Mouse (Mus musculus) neural tube, embryonic 11.5 days (tissue): Measurements from ENCODE around the gene Col6a1. TPM values are rescaled to one million over a fixed set of nuclear protein-coding genes. Genes with fewer than 3 reads are reported as not detected.

Experiments used
- ATAC-seq: fragments of 200-750 bp; cut with Nextera tagmentation; 2 replicates; pipeline ENCODE4 v1.8.0; 2017; ENCODE audit warnings: moderate number of reproducible peaks, mild to moderate bottlenecking, moderate TSS enrichment, moderate library complexity; ENCODE audit not compliant: insufficient read depth, low FRiP score, low TSS enrichment
- DNase-seq: peaks from one replicate; pipeline ENCODE4 v3.0.0-alpha.2; 2015; ENCODE audit warnings: low spot score
- H3K27ac ChIP-seq: fragments of 300-500 bp; sonication (generic); 2 replicates; pipeline ENCODE4 v1.5.1; 2014; ENCODE audit warnings: low read depth, mild to moderate bottlenecking, low read length
- H3K27me3 ChIP-seq: fragments of 300-500 bp; sonication (generic); 2 replicates; pipeline ENCODE4 v1.6.1; 2014; ENCODE audit warnings: mild to moderate bottlenecking, low read length, mixed read lengths; ENCODE audit not compliant: control insufficient read depth, insufficient read depth
- H3K36me3 ChIP-seq: fragments of 300-500 bp; sonication (generic); 2 replicates; pipeline ENCODE4 v1.6.1; 2014; ENCODE audit warnings: mild to moderate bottlenecking, low read length, moderate library complexity, mixed read lengths; ENCODE audit not compliant: control insufficient read depth, insufficient read depth
- H3K4me1 ChIP-seq: fragments of 300-500 bp; sonication (generic); 2 replicates; pipeline ENCODE4 v1.6.1; 2014; ENCODE audit warnings: low read length, mixed read lengths; ENCODE audit not compliant: control insufficient read depth, insufficient read depth
- H3K4me2 ChIP-seq: fragments of 300-500 bp; sonication (generic); 2 replicates; pipeline ENCODE4 v1.6.1; 2014; ENCODE audit warnings: low read depth, mild to moderate bottlenecking, moderate library complexity
- H3K4me3 ChIP-seq: fragments of 300-500 bp; sonication (generic); 2 replicates; pipeline ENCODE4 v1.5.1; 2014; ENCODE audit warnings: low read depth, low read length
- H3K9ac ChIP-seq: fragments of 300-500 bp; sonication (generic); 2 replicates; pipeline ENCODE4 v1.6.1; 2014; ENCODE audit warnings: mild to moderate bottlenecking, low read length
- H3K9me3 ChIP-seq: fragments of 300-500 bp; sonication (generic); 2 replicates; pipeline ENCODE4 v1.6.1; 2016; ENCODE audit warnings: low read length; ENCODE audit not compliant: control insufficient read depth
- WGBS: fragments of 180-500 bp; shearing (Covaris S2); extraction: QIAGEN DNeasy Blood & Tissue Kit; methylation state at CpG from one replicate; pipeline ENCODE4 v1.1.7; 2014; 5-methylcytosine and 5-hydroxymethylcytosine counted together
- polyA plus RNA-seq: library from polyadenylated mRNA; unstranded; fragments of >200 nt; fragmentation: Nextera tagmentation; extraction: Ambion mirVana; gene quantifications from 2 replicates; pipeline ENCODE4 v1.2.1, GENCODE M21; 2014

Gene Col6a1
- polyA plus RNA-seq, 1 experiment from 2014 or later: 12.6 TPM

DNA sequence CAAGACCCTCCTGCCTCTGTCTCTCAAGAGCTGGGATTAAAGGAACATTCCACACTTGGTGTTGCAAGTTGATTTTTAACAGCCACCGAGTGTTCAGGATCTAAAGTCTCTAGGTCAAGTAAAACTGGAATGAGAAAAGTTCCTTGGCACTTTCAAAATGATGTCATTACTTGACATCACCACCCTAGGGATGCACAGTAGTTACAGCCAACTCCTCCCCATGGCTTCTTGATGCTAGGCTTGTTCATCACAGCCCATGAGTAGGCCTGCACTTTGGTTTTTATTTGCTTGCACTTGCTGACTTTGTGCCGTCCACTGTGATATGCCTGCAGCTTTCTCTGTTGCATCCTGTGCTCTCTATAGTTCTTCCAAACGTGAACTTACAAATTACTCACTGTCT lies 21.6 kb downstream of the Col6a1 start:
- Histone ChIP-seq H3K4me3 (no peak overlapping the region), H3K4me1 (no peaks in the 10 kb centered on the region), H3K36me3 (no peaks in the 10 kb centered on the region), H3K27ac (no peak overlapping the region), H3K4me2 (no peak overlapping the region), H3K9ac (no peak overlapping the region), H3K27me3 (no peaks in the 10 kb centered on the region), H3K9me3 (no peaks in the 10 kb centered on the region)
- ATAC-seq (no peak), DNase-seq (no peak)
- WGBS: 73% methylated on average over 3 of the region's 3 CpGs

DNA sequence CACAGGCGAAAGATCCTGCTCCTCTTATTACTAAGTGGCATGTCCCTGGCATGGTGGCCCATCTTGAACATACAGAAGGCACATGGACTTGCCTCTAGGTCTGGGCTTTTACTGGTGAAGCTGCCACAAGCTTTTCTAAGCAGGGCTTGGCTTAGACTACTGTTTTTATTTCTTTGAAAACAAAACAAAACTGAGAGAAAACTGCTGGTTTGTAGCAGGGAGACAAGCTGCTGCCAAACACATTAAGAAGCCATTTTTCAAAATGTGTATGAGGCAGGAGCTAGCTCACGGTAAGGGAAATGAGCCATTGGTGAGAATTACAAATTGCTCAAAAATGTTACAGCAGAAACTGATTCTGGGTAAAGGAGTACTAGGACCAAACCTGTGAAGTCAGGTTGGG lies 24.5 kb downstream of the Col6a1 start:
- no peaks in the 10 kb centered on the region for H3K27me3 ChIP-seq
- no peak for DNase-seq
- H3K36me3 ChIP-seq: no peaks in the 10 kb centered on the region
- no peak overlapping the region for H3K4me2 ChIP-seq
- no peak for ATAC-seq
- H3K9me3 ChIP-seq: no peaks in the 10 kb centered on the region
- H3K27ac ChIP-seq: no peak overlapping the region
- no peaks in the 10 kb centered on the region for H3K4me1 ChIP-seq
- no peak overlapping the region for H3K9ac ChIP-seq
- 82% methylated on average over 2 of the region's 2 CpGs for WGBS
- H3K4me3 ChIP-seq: no peak overlapping the region

DNA sequence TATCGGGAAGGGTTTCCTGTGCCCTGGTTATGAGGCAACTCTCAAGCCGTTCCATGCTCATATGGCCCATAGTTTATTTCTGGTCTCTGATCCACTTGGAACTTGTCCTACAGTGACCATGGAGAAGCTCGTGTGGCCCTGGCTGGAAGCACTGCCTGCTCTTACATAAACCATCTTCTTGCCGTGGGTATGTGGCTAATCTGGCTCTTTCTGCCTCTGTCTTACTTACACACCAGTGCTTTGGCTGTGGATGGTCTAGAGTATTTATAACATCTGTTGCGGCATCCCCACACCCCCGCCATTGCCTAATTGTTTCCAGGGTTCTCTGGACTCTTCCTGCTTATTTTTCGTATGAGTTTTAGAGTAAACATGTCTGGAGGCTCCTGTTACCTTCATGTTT lies 26.2 kb downstream of the Col6a1 start:
- H3K27ac ChIP-seq: no peak overlapping the region
- H3K36me3 ChIP-seq: no peaks in the 10 kb centered on the region
- no peaks in the 10 kb centered on the region for H3K27me3 ChIP-seq
- no peak overlapping the region for H3K4me2 ChIP-seq
- H3K4me3 ChIP-seq: no peak overlapping the region
- H3K4me1 ChIP-seq: no peaks in the 10 kb centered on the region
- ATAC-seq (no peak), DNase-seq (no peak)
- no peak overlapping the region for H3K9ac ChIP-seq
- H3K9me3 ChIP-seq: no peaks in the 10 kb centered on the region
- WGBS: 79% methylated on average over 7 of the region's 7 CpGs

DNA sequence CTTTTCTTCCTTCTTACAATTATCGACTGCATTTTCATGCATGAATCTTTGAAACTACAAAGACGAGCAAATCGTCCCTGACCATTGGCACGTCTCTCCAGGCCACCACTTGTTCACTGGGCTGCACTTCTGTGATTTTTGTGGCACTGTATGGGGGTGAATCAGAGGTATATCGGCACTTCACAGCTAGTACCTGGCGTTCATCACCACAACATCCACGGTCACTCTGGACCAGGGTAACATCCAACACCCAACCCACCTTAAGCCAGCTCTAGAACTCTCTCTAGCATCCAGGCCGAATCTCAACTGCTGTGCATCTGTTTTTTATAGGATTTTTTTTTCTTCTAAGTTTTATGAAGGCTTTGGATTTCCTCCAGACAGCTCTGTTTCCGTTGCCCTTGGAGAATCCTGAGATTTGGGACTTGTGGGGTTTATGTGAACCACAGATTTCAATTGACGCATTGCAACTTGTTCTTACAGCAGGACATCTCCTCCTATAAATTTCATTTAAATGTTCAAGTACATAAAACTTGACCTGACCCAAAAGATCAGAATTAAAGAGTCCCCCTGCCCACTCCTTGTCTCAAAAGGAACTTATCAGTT lies 30.6 kb downstream of the Col6a1 start:
- Histone ChIP-seq H3K36me3 (no peaks in the 10 kb centered on the region), H3K4me3 (no peak overlapping the region), H3K4me1 (no peaks in the 10 kb centered on the region), H3K4me2 (no peak overlapping the region), H3K27ac (no peak overlapping the region), H3K27me3 (no peaks in the 10 kb centered on the region), H3K9ac (no peak overlapping the region), H3K9me3 (no peaks in the 10 kb centered on the region)
- ATAC-seq (no peak), DNase-seq (no peak)
- 88% methylated on average over 10 of the region's 10 CpGs for WGBS

DNA sequence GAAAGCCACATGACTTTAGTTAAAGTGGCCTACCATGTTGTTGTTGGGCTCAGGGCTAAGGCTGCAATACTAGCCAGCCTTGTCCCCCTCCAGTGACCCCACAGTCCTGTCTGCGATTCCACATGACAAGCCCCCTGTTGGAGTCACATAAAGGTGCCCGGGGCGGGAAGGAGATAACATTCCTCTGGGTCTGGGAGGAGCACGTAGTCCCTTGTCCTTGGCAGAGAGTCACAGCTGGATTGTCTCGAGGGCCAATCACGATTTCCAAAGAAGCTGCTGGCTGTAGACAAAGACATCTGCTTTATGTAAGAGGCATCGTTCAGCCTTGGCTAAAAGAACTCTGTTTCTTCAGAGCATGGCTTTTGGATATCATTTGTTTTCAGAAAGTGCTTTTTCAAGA lies 31.2 kb downstream of the Col6a1 start:
- Histone ChIP-seq H3K27me3 (no peaks in the 10 kb centered on the region), H3K27ac (no peak overlapping the region), H3K9ac (no peak overlapping the region), H3K4me1 (no peaks in the 10 kb centered on the region), H3K36me3 (no peaks in the 10 kb centered on the region), H3K4me3 (no peak overlapping the region), H3K9me3 (no peaks in the 10 kb centered on the region), H3K4me2 (no peak overlapping the region)
- WGBS: 64% methylated on average over 7 of the region's 7 CpGs
- DNase-seq: no peak
- ATAC-seq: no peak

DNA sequence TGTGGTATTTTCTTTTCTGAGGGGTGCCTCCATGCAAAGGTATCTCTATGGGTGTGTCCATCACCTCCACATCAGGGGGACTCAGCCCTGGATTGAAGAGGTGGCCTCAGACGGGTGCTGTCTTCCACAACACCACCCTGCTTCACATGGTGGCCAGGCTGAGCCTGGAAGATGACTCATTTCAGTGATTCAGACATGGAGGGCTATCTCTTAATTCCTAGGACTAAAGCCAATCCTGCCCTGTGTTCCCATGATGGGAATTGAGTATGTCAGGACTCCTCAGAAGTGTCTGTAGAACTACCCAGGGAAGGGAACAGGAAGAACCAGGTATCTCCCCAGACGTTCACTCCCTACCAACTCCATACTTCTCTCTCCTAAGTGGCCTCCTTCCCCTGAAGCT lies 32.5 kb downstream of the Col6a1 start:
- no peak overlapping the region for H3K4me2 ChIP-seq
- DNase-seq (no peak), ATAC-seq (no peak)
- no peak overlapping the region for H3K4me3 ChIP-seq
- no peaks in the 10 kb centered on the region for H3K9me3 ChIP-seq
- 73% methylated on average over 2 of the region's 2 CpGs for WGBS
- no peak overlapping the region for H3K9ac ChIP-seq
- H3K36me3 ChIP-seq: no peaks in the 10 kb centered on the region
- H3K27me3 ChIP-seq: no peaks in the 10 kb centered on the region
- H3K4me1 ChIP-seq: no peaks in the 10 kb centered on the region
- no peak overlapping the region for H3K27ac ChIP-seq

DNA sequence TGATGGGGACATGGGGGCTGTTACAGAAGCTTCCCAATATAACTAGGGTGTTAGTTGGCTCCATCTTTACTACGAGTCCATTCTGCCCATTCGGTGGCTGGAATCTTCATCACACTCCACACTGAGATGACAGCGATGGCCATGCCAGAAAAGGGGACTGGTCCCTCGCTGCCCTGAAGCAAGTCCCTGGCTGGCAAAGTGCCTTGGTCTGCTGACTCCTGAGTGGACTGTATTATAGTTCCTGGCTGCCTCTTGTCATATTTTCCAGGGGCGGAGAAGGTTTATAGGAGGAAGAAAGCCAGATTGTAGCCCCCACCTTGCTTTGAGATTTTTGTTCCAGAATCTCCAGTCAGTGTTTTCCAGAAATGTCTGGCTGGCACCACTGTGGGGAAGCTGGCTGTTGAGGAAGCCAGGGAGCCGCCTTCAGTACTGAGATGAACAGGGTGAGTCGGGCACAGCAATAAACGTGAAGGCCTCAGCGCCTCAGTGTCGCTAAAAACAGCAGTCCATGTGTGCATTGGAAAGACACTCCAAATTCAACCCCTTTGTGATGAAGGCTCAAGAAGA lies 40.4 kb downstream of the Col6a1 start:
- H3K9me3 ChIP-seq: no peaks in the 10 kb centered on the region
- 92% methylated on average over 10 of the region's 10 CpGs for WGBS
- H3K36me3 ChIP-seq: no peaks in the 10 kb centered on the region
- DNase-seq (no peak), ATAC-seq (no peak)
- H3K4me3 ChIP-seq: no peak overlapping the region
- H3K4me2 ChIP-seq: no peak overlapping the region
- H3K9ac ChIP-seq: no peak overlapping the region
- H3K4me1 ChIP-seq: no peaks in the 10 kb centered on the region
- no peaks in the 10 kb centered on the region for H3K27me3 ChIP-seq
- H3K27ac ChIP-seq: no peak overlapping the region

DNA sequence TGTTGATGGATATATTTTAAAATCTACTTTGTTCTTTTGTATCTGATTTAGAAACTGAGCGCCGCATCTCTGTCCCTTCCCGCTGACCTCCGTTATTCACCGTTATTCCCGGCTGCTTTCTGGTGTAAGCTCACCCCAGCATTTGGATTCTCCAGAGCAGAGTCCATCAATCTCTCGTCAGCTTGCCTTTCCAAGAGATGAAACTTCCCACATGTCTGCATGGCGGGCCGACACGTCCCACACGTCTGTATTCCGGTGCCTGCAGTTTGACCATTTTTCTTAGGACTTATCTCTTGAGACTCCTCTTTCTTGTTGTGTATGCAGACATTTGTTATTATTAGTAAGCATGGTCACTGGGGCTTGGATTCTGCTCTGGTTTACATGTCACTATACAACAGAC lies 42.0 kb downstream of the Col6a1 start:
- H3K36me3 ChIP-seq: no peaks in the 10 kb centered on the region
- no peaks in the 10 kb centered on the region for H3K9me3 ChIP-seq
- H3K4me1 ChIP-seq: no peaks in the 10 kb centered on the region
- no peak overlapping the region for H3K4me2 ChIP-seq
- no peak overlapping the region for H3K9ac ChIP-seq
- H3K27me3 ChIP-seq: no peaks in the 10 kb centered on the region
- H3K4me3 ChIP-seq: no peak overlapping the region
- WGBS: 62% methylated on average over 12 of the region's 12 CpGs
- DNase-seq: no peak
- no peak for ATAC-seq
- no peak overlapping the region for H3K27ac ChIP-seq

DNA sequence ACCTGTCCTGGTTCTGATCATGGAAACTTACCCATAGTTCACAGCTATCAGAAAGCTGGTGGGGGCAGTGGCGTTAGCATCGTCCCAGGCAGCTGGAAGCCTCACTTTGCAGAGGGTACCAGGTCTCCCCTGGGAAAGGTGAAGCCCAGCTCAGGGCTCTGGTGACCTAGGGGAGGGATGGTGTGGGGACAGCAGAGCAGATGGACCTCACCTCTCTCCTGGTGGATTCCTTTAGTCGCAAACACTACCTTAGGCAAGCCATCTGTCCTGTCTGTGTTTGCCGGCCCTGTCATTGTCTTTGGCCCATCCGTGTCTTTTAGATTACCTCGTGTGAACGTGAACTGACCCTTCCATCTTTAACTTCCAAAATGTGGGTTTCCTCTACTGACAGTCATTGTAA lies 42.5 kb downstream of the Col6a1 start:
- Histone ChIP-seq H3K4me1 (no peaks in the 10 kb centered on the region), H3K4me3 (no peak overlapping the region), H3K4me2 (no peak overlapping the region), H3K9ac (no peak overlapping the region), H3K27me3 (no peaks in the 10 kb centered on the region), H3K9me3 (no peaks in the 10 kb centered on the region), H3K36me3 (no peaks in the 10 kb centered on the region), H3K27ac (no peak overlapping the region)
- no peak for DNase-seq
- WGBS: 53% methylated on average over 7 of the region's 7 CpGs
- no peak for ATAC-seq
